Comparison of ENCODE assay signal across 21 mouse cellular contexts in genomic region chr4:57027954-57028353, GRCm38 (mm10). TPM values are rescaled to one million over a fixed set of nuclear protein-coding genes. Genes with fewer than 3 reads are reported as not detected.
DNase-seq lines count a peak whose midpoint lies in the region; ATAC-seq and TF ChIP-seq lines count a peak whose summit lies in the region.
"Had no signal": no experiment of that assay in that cellular context is flagged by ENCODE, and none has a peak within 500 bp of the region (broad histone marks: within the 10 kb centered on the region; RNA-seq: fewer than 3 reads in every experiment).

No protein-coding gene starts in this region.

- H3K4me1 ChIP-seq in heart, embryonic 10.5 days = peaks cover 3% of the 10 kb centered on the region; the same call in 1 of the 2 replicates
- H3K4me1 ChIP-seq in spleen, adult 2 months (ENCODE audit: control insufficient read depth, insufficient read depth, insufficient read length) = peaks cover 10% of the 10 kb centered on the region; the same call in 1 of the 2 replicates
- H3K4me1 ChIP-seq: forebrain, embryonic 13.5 days; midbrain, embryonic 13.5 days had no signal

- no peak for TF ChIP-seq POLR2A in spleen, adult 2 months (IDR thresholded peaks at IDR 0.05; ENCODE audit: low read depth, low read length)

- peak; percentile 6 for DNase-seq in heart, adult 8-10 months (ENCODE audit: low spot score)
- no peak for DNase-seq in heart, embryonic 10.5 days (ENCODE audit: low spot score)
- no peak for DNase-seq in spleen, adult 2 months (ENCODE audit: low read depth in 1 of 2, low spot score in 2 of 2)
- DNase-seq in spleen, postnatal 10 days (ENCODE audit: low spot score in 2 of 2) = no peak
- no peak for DNase-seq in urinary bladder, postnatal 4 days (ENCODE audit: low spot score in 2 of 2)
- no peak for DNase-seq in layer of hippocampus, postnatal 14 days (ENCODE audit: low spot score in 2 of 2)
- DNase-seq: adrenal gland, adult 8-10 months; cerebellum, adult 11-12 months; cerebellum, postnatal 36 days; gastrocnemius, postnatal 25 days; kidney, adult 8-10 months; kidney, postnatal 25 days; left cerebral cortex, postnatal 4 days; lung, embryonic 14.5 days had no signal

- no peaks in the 10 kb centered on the region for H3K9me3 ChIP-seq in heart, embryonic 10.5 days
- H3K9me3 ChIP-seq: forebrain, embryonic 13.5 days; heart, embryonic 13.5 days; midbrain, embryonic 13.5 days had no signal

- peak; percentile 63 for ATAC-seq in granulocyte monocyte progenitor cell, adult 5-6 weeks (replicated peaks; ENCODE audit: poor library complexity, severe bottlenecking)
- ATAC-seq in monocyte, adult 5-6 weeks (replicated peaks; ENCODE audit: insufficient number of reproducible peaks, low FRiP score, low TSS enrichment, poor library complexity, severe bottlenecking) = peak; percentile 29; the same call in 1 of the 2 replicates
- ATAC-seq: forebrain, embryonic 13.5 days; midbrain, embryonic 13.5 days had no signal

- H3K27ac ChIP-seq in heart, embryonic 10.5 days = no peak overlapping the region
- H3K27ac ChIP-seq in spleen, adult 2 months (ENCODE audit: insufficient read depth, low read length) = no peak overlapping the region
- H3K27ac ChIP-seq: forebrain, embryonic 13.5 days; heart, embryonic 13.5 days; left cerebral cortex, adult 2 months; midbrain, embryonic 13.5 days had no signal

- no peak overlapping the region for H3K4me3 ChIP-seq in heart, embryonic 10.5 days
- peak overlapping the region; percentile 42; the same call in 1 of the 2 replicates for H3K4me3 ChIP-seq in spleen, adult 2 months (ENCODE audit: extremely low read depth, insufficient read depth, insufficient read length)
- H3K4me3 ChIP-seq: forebrain, embryonic 13.5 days; heart, embryonic 13.5 days; left cerebral cortex, adult 2 months; midbrain, embryonic 13.5 days had no signal

- WGBS in heart, embryonic 10.5 days = 60% methylated on average over 10 of the region's 10 CpGs
- WGBS in spleen, adult 2 months = 11% methylated on average over 10 of the region's 10 CpGs

- H3K36me3 ChIP-seq in heart, embryonic 10.5 days = no peaks in the 10 kb centered on the region
- no peaks in the 10 kb centered on the region for H3K36me3 ChIP-seq in spleen, adult 2 months (ENCODE audit: control insufficient read depth, insufficient read depth, low read length)
- H3K36me3 ChIP-seq: heart, embryonic 13.5 days; midbrain, embryonic 13.5 days had no signal

- H3K27me3 ChIP-seq in heart, embryonic 10.5 days (ENCODE audit: insufficient read depth, poor library complexity, severe bottlenecking) = no peaks in the 10 kb centered on the region
- H3K27me3 ChIP-seq in spleen, adult 2 months (ENCODE audit: control insufficient read depth, insufficient read depth, low read length) = no peaks in the 10 kb centered on the region
- H3K27me3 ChIP-seq: forebrain, embryonic 13.5 days; midbrain, embryonic 13.5 days had no signal

- TF ChIP-seq CTCF in spleen, adult 2 months (IDR thresholded peaks at IDR 0.05; ENCODE audit: extremely low read depth, insufficient read depth, insufficient read length, insufficient replicate concordance) = no peak

RNA-seq across cellular contexts. Expression of gene Frrs1l, which starts 37.8 kb away (rescaled TPM):
- total RNA-seq in heart, adult 8-10 months (2022) = under 1 TPM; 0.09 to 0.23 (median 0.10) TPM
- 0.11 and 0.17 TPM in 2 replicates for polyA plus RNA-seq in heart, embryonic 10.5 days (2016; fragmentation: Nextera tagmentation; extraction: Ambion mirVana)
- not detected in 2 replicates for polyA plus RNA-seq in spleen, adult 2 months (2012; rRNA removed)
- total RNA-seq in granulocyte monocyte progenitor cell, adult 5-6 weeks (2014; fragmentation: Nextera tagmentation) = not detected in 2 replicates
- total RNA-seq in granulocyte monocyte progenitor cell, adult 5-6 weeks (2017) = not detected in 2 replicates
- 0.32 TPM in 1 of 3 replicates, not detected in the others for total RNA-seq in monocyte, adult 5-6 weeks (2017)
- total RNA-seq in layer of hippocampus, postnatal 14 days (2021) = 100 to 1,000 TPM; 161 to 167 TPM
- total RNA-seq: gastrocnemius, postnatal 25 days; liver, adult 2 months had no signal
- polyA plus RNA-seq: liver, adult 2 months had no signal

Comparison
In these comparisons a context has a peak if more than half of its experiments do, and no peak if none do; other contexts are left out.
1. RNA of gene Frrs1l, which starts 37.8 kb away (total RNA-seq): 161 to 167 TPM in layer of hippocampus, postnatal 14 days; 0.09 to 0.23 TPM in heart, adult 8-10 months, not detected in granulocyte monocyte progenitor cell, adult 5-6 weeks and 0.32 TPM in monocyte, adult 5-6 weeks; every median in the first group is over 100 times any median in the second.